Comparison of ENCODE assay signal across 12 mouse cellular contexts in genomic region chr10:20226728-20227127, GRCm38 (mm10).
DNase-seq lines count a peak whose midpoint lies in the region; ATAC-seq and TF ChIP-seq lines count a peak whose summit lies in the region.
"Had no signal": no experiment of that assay in that cellular context is flagged by ENCODE, and none has a peak within 500 bp of the region (broad histone marks: within the 10 kb centered on the region; RNA-seq: fewer than 3 reads in every experiment).

No protein-coding gene starts in this region.

- H3K4me1 ChIP-seq in lung, embryonic 14.5 days (ENCODE audit: insufficient read depth) = no peaks in the 10 kb centered on the region
- no peaks in the 10 kb centered on the region for H3K4me1 ChIP-seq in lung, adult 2 months (ENCODE audit: control insufficient read depth, insufficient read depth, low read length)
- no peaks in the 10 kb centered on the region for H3K4me1 ChIP-seq in liver, embryonic 11.5 days (replicated peaks; ENCODE audit: control insufficient read depth, insufficient read depth, low read length)

- ATAC-seq in lung, embryonic 14.5 days (ENCODE audit: insufficient read depth) = no peak
- ATAC-seq in liver, embryonic 11.5 days (replicated peaks; ENCODE audit: low FRiP score) = no peak
- ATAC-seq: midbrain, embryonic 13.5 days had no signal

- TF ChIP-seq POLR2A in lung, adult 2 months (IDR thresholded peaks at IDR 0.05; ENCODE audit: borderline replicate concordance, extremely low read depth, low read depth, low read length) = no peak

- H3K9me3 ChIP-seq in lung, embryonic 14.5 days (ENCODE audit: low read depth, low read length) = no peaks in the 10 kb centered on the region
- H3K9me3 ChIP-seq in liver, embryonic 11.5 days (ENCODE audit: control insufficient read depth, low read length) = no peaks in the 10 kb centered on the region
- H3K9me3 ChIP-seq: liver, embryonic 15.5 days; midbrain, embryonic 13.5 days had no signal

- no peak for TF ChIP-seq CTCF in lung, embryonic 14.5 days (IDR thresholded peaks at IDR 0.05; ENCODE audit: low read depth)
- TF ChIP-seq CTCF in lung, adult 2 months (IDR thresholded peaks at IDR 0.05; ENCODE audit: insufficient read depth, low read length) = no peak

- no peak overlapping the region for H3K27ac ChIP-seq in lung, embryonic 14.5 days (ENCODE audit: low read depth)
- no peak overlapping the region for H3K27ac ChIP-seq in liver, embryonic 11.5 days (ENCODE audit: low read depth, low read length)
- H3K27ac ChIP-seq: liver, embryonic 15.5 days; midbrain, embryonic 13.5 days had no signal

- no peaks in the 10 kb centered on the region for H3K36me3 ChIP-seq in lung, embryonic 14.5 days (ENCODE audit: insufficient read depth)
- no peaks in the 10 kb centered on the region for H3K36me3 ChIP-seq in liver, embryonic 11.5 days (ENCODE audit: control insufficient read depth, insufficient read depth, low read length)
- H3K36me3 ChIP-seq: liver, embryonic 15.5 days; midbrain, embryonic 13.5 days had no signal

- H3K4me3 ChIP-seq in lung, embryonic 14.5 days (ENCODE audit: low read depth, low read length) = no peak overlapping the region
- H3K4me3 ChIP-seq in lung, adult 2 months (replicated peaks; ENCODE audit: extremely low read depth, low read depth, low read length) = no peak overlapping the region
- no peak overlapping the region for H3K4me3 ChIP-seq in liver, embryonic 11.5 days (ENCODE audit: low read depth, low read length)
- H3K4me3 ChIP-seq: liver, embryonic 15.5 days; midbrain, embryonic 13.5 days had no signal

- H3K27me3 ChIP-seq in lung, embryonic 14.5 days (ENCODE audit: insufficient read depth, low read length) = no peaks in the 10 kb centered on the region
- H3K27me3 ChIP-seq in liver, embryonic 11.5 days (replicated peaks; ENCODE audit: control insufficient read depth, insufficient read depth, low read length) = no peaks in the 10 kb centered on the region
- H3K27me3 ChIP-seq: liver, embryonic 15.5 days; midbrain, embryonic 13.5 days had no signal

- 35% methylated on average over 4 of the region's 4 CpGs for WGBS in lung, embryonic 14.5 days
- 31% methylated on average over 4 of the region's 4 CpGs for WGBS in lung, adult 2 months
- 82% methylated on average over 4 of the region's 4 CpGs for WGBS in liver, embryonic 11.5 days

- DNase-seq in heart, adult 18-20 months = peak; percentile 23 to 25
- no peak for DNase-seq in heart, postnatal 4 days
- peak; percentile 67 for DNase-seq in lung, embryonic 14.5 days
- no peak for DNase-seq in lung, adult 2 months
- DNase-seq in cerebellum, adult 11-12 months = peak; percentile 40
- DNase-seq in kidney, postnatal 10 days = peak; percentile 43
- no peak for DNase-seq in liver, embryonic 11.5 days (ENCODE audit: low spot score)
- DNase-seq in embryo, embryonic 10.5 days (ENCODE audit: low spot score) = no peak
- DNase-seq: right cerebral cortex, postnatal 14 days; thymus, postnatal 4 days had no signal

- no peak overlapping the region for H3K4me2 ChIP-seq in lung, embryonic 14.5 days
- no peak overlapping the region for H3K4me2 ChIP-seq in liver, embryonic 11.5 days
- H3K4me2 ChIP-seq: liver, embryonic 15.5 days; midbrain, embryonic 13.5 days had no signal

- no peak overlapping the region for H3K9ac ChIP-seq in lung, embryonic 14.5 days
- H3K9ac ChIP-seq in liver, embryonic 11.5 days (ENCODE audit: low read depth, low read length) = no peak overlapping the region
- H3K9ac ChIP-seq: liver, embryonic 15.5 days; midbrain, embryonic 13.5 days had no signal

Comparison
In these comparisons a context has a peak if more than half of its experiments do, and no peak if none do; other contexts are left out.
1. DNase-seq: peak in heart, adult 18-20 months (2 of 2), lung, embryonic 14.5 days (single experiment), cerebellum, adult 11-12 months (single experiment) and kidney, postnatal 10 days (single experiment); none in heart, postnatal 4 days (single experiment), lung, adult 2 months (single experiment), liver, embryonic 11.5 days (single experiment) and embryo, embryonic 10.5 days (single experiment).